Mouse (Mus musculus): ENCODE measurements around the gene Gemin8.

The Gemin8 gene

GRCm38 (mm10) chrX:166229750-166230149 is 59.5 kb downstream of the Gemin8 start:
- no peak for DNase-seq (ENCODE audit: low read depth, low spot score)

GRCm38 (mm10) chrX:166230515-166231267 is 60.4 kb downstream of the Gemin8 start:
- peak; percentile 62 for DNase-seq (ENCODE audit: low read depth, low spot score)

GRCm38 (mm10) chrX:166236131-166236530 is 65.9 kb downstream of the Gemin8 start:
- no peak for DNase-seq (ENCODE audit: low read depth, low spot score)

GRCm38 (mm10) chrX:166238831-166239460 is 68.7 kb downstream of the Gemin8 start, which contains the start of gene Gpm6b:
Gpm6b (plus strand) TSS chrX:166238911.
- peak; percentile 44 for DNase-seq (ENCODE audit: low read depth, low spot score)

- DNase-seq (ENCODE audit: low read depth, low spot score), result no peak
Measured at GRCm38 (mm10) chrX:166239520-166239919, 69.3 kb downstream of the Gemin8 start.
